Mouse (Mus musculus): ENCODE measurements around the gene Hhat.

Hhat gene

GRCm38 (mm10) chr1:192481446-192481845, 289.6 kb downstream of the Hhat start:
- no peak for DNase-seq

- no peak for DNase-seq
Observed at GRCm38 (mm10) chr1:192480072-192480784, 290.8 kb downstream of the Hhat start.

- DNase-seq: no peak
Observed at GRCm38 (mm10) chr1:192478176-192478575, 292.8 kb downstream of the Hhat start.

- no peak for DNase-seq
Observed at GRCm38 (mm10) chr1:192477556-192477955, 293.5 kb downstream of the Hhat start.

- DNase-seq: no peak
Observed at GRCm38 (mm10) chr1:192476704-192477103, 294.3 kb downstream of the Hhat start.

GRCm38 (mm10) chr1:192473134-192473533, 297.9 kb downstream of the Hhat start:
- no peak for DNase-seq

- no peak for DNase-seq
Observed at GRCm38 (mm10) chr1:192472366-192472765, 298.7 kb downstream of the Hhat start.

GRCm38 (mm10) chr1:192463732-192464131, 307.3 kb downstream of the Hhat start:
- DNase-seq: no peak

GRCm38 (mm10) chr1:192457526-192458206, 313.4 kb downstream of the Hhat start:
- DNase-seq: peak; percentile 62

- no peak for DNase-seq
Observed at GRCm38 (mm10) chr1:192457037-192457436, 314.0 kb downstream of the Hhat start.

GRCm38 (mm10) chr1:192454981-192455380, 316.0 kb downstream of the Hhat start:
- DNase-seq: no peak

GRCm38 (mm10) chr1:192454501-192454900, 316.5 kb downstream of the Hhat start:
- no peak for DNase-seq

GRCm38 (mm10) chr1:192451722-192452121, 319.3 kb downstream of the Hhat start:
- DNase-seq: no peak

- DNase-seq: no peak
Observed at GRCm38 (mm10) chr1:192450425-192450824, 320.6 kb downstream of the Hhat start.

GRCm38 (mm10) chr1:192449572-192450351, 321.3 kb downstream of the Hhat start:
- DNase-seq: no peak

- DNase-seq: no peak
Observed at GRCm38 (mm10) chr1:192448512-192448911, 322.5 kb downstream of the Hhat start.

- DNase-seq: no peak
Observed at GRCm38 (mm10) chr1:192447666-192448065, 323.4 kb downstream of the Hhat start.
